Mouse (Mus musculus) heart, embryonic 11.5 days (tissue): ENCODE measurements around the gene Acacb. TPM values are rescaled to one million over a fixed set of nuclear protein-coding genes. Genes with fewer than 3 reads are reported as not detected.
A peak's percentile ranks its signal among the peaks of the same experiment; 100 is the strongest.

Experiments used
- ATAC-seq: fragments of 200-750 bp; cut with Nextera tagmentation; replicated peaks from 2 replicates; pipeline ENCODE4 v1.8.0; 2017; ENCODE audit warnings: moderate library complexity; ENCODE audit not compliant: insufficient number of reproducible peaks, low FRiP score, low TSS enrichment
- H3K27ac ChIP-seq: fragments of 300-500 bp; sonication (generic); 2 replicates; pipeline ENCODE4 v1.5.1; 2014; ENCODE audit warnings: mild to moderate bottlenecking, low read depth, low read length
- H3K27me3 ChIP-seq: fragments of 300-500 bp; sonication (generic); 2 replicates; pipeline ENCODE4 v1.6.1; 2014; ENCODE audit warnings: mild to moderate bottlenecking, low read length, mixed read lengths; ENCODE audit not compliant: control insufficient read depth, insufficient read depth
- H3K36me3 ChIP-seq: fragments of 300-500 bp; sonication (generic); 2 replicates; pipeline ENCODE4 v1.6.1; 2014; ENCODE audit warnings: mild to moderate bottlenecking, low read length, moderate library complexity, mixed read lengths; ENCODE audit not compliant: control insufficient read depth, insufficient read depth
- H3K4me1 ChIP-seq: fragments of 300-500 bp; sonication (generic); 2 replicates; pipeline ENCODE4 v1.6.1; 2014; ENCODE audit warnings: low read length; ENCODE audit not compliant: control insufficient read depth, insufficient read depth
- H3K4me2 ChIP-seq: fragments of 300-500 bp; sonication (generic); 2 replicates; pipeline ENCODE4 v1.6.1; 2014; ENCODE audit warnings: mild to moderate bottlenecking, moderate library complexity
- H3K4me3 ChIP-seq: fragments of 300-500 bp; sonication (generic); 2 replicates; pipeline ENCODE4 v1.5.1; 2014; ENCODE audit warnings: low read depth, low read length
- H3K9ac ChIP-seq: fragments of 300-500 bp; sonication (generic); 2 replicates; pipeline ENCODE4 v1.6.1; 2014; ENCODE audit warnings: mild to moderate bottlenecking, low read depth, low read length, moderate library complexity
- H3K9me3 ChIP-seq: fragments of 300-500 bp; sonication (generic); replicated peaks from 2 replicates; pipeline ENCODE4 v1.6.1; 2016; ENCODE audit warnings: low read length; ENCODE audit not compliant: control insufficient read depth
- WGBS: fragments of 180-500 bp; shearing (Covaris S2); extraction: QIAGEN DNeasy Blood & Tissue Kit; methylation state at CpG from one replicate; pipeline ENCODE4 v1.1.7; 2014; ENCODE audit not compliant: insufficient replicate concordance; 5-methylcytosine and 5-hydroxymethylcytosine counted together
- polyA plus RNA-seq: library from polyadenylated mRNA; unstranded; fragments of >200 nt; fragmentation: Nextera tagmentation; extraction: Ambion mirVana; gene quantifications from 2 replicates; pipeline ENCODE4 v1.2.1, GENCODE M21; 2014

The Acacb gene
- polyA plus RNA-seq, 1 experiment from 2014 or later = 7.6 TPM

DNA sequence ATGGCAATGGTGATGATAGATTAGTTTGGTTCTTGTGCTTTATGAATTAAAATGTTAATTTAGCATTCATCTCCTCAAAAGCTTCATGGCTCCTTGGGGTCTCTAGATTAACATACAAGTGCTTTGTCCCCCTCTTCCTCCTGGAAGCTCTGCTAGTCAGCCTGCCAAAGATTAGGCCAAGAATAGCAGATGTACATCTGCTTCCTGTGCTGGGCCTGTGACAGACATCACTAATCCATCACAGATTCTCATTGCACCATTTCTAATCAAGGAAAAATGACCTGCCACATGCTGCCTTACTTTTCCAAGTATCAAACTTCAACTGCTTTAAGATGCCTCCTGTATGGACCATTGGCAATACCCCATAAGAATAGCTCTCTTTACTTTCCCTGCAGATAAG, 115.2 kb downstream of the Acacb start:
- no peak for ATAC-seq
- Histone ChIP-seq H3K9ac (no peak overlapping the region), H3K4me1 (no peaks in the 10 kb centered on the region), H3K9me3 (no peaks in the 10 kb centered on the region), H3K4me2 (no peak overlapping the region), H3K27me3 (peaks cover 5% of the 10 kb centered on the region; the same call in 1 of the 2 replicates), H3K27ac (no peak overlapping the region), H3K36me3 (no peaks in the 10 kb centered on the region), H3K4me3 (no peak overlapping the region)

DNA sequence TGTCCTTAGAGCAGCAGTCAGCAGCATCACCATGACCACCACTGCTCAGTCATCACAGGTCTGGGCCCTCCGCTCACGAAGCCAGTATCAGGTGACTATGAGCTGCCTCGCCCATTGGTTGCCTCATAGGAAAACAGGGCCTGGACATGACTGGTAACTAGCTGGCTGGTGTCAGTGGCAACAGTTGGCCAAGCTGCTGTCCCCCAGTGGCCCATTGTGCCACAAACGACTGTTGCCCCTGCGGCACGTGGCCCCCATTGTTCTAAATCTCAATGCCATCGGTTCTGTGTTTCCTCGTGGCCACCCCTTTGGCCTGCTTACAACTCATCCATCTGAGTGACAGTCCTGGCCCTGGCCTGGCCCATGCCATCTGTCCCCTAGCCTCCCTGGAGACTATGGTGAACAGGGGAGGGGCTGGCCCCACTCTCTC, 117.7 kb downstream of the Acacb start:
- Histone ChIP-seq H3K27me3 (peaks cover 18% of the 10 kb centered on the region), H3K4me1 (no peaks in the 10 kb centered on the region), H3K27ac (no peak overlapping the region), H3K4me3 (no peak overlapping the region), H3K4me2 (no peak overlapping the region), H3K9me3 (no peaks in the 10 kb centered on the region), H3K9ac (no peak overlapping the region), H3K36me3 (no peaks in the 10 kb centered on the region)
- 77% methylated on average over 8 of the region's 8 CpGs for WGBS
- no peak for ATAC-seq

DNA sequence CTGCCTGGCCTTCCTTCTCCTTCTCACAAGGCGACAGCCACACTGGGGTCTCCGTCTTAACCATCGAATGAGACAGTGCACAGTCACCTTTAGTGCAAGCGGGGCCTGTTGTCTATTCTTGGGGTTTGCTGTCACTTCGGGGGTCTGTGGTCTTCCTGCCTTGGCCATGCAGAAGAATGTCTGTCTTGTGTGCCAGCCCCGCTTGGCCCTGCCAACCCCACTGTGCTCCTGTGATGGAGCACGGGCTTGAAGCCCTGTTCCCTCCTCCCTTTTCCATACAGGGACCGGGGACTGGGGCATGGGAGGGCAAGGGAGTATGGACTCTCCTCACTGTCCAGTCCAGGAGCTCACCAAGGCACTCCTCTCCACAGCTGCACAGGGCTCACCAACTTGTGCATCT, 118.5 kb downstream of the Acacb start:
- Histone ChIP-seq H3K4me2 (no peak overlapping the region), H3K4me3 (no peak overlapping the region), H3K9me3 (no peaks in the 10 kb centered on the region), H3K27ac (no peak overlapping the region), H3K27me3 (peaks cover 21% of the 10 kb centered on the region), H3K9ac (no peak overlapping the region), H3K36me3 (no peaks in the 10 kb centered on the region), H3K4me1 (no peaks in the 10 kb centered on the region)
- 75% methylated on average over 8 of the region's 8 CpGs for WGBS
- ATAC-seq = no peak

DNA sequence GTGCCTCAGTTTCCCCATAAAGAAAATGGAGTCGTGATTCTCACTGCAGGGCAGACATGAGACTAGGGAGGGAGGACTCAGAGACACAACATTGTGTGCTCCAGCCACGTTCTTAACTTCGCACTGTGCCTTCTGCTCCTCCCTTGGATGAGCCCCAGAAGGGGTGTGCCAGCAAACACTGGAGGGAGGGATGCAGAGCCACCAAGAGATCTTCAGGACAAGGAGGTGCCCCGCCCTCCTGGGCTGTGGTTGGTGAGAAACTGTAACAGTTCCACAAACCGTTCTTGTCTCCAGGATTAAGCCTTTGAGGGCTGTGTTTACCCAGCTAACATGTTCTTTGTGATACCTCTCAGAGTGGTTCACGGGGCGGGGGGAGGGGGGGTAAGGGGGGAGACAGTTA, 122.3 kb downstream of the Acacb start:
- no peak overlapping the region for H3K4me2 ChIP-seq
- no peak overlapping the region for H3K4me3 ChIP-seq
- no peak overlapping the region for H3K27ac ChIP-seq
- no peaks in the 10 kb centered on the region; the same call in none of the 2 replicates for H3K4me1 ChIP-seq
- ATAC-seq = no peak
- WGBS = 44% methylated on average over 7 of the region's 7 CpGs
- no peaks in the 10 kb centered on the region for H3K9me3 ChIP-seq
- H3K36me3 ChIP-seq = no peaks in the 10 kb centered on the region
- H3K9ac ChIP-seq = no peak overlapping the region
- peaks cover 59% of the 10 kb centered on the region for H3K27me3 ChIP-seq

DNA sequence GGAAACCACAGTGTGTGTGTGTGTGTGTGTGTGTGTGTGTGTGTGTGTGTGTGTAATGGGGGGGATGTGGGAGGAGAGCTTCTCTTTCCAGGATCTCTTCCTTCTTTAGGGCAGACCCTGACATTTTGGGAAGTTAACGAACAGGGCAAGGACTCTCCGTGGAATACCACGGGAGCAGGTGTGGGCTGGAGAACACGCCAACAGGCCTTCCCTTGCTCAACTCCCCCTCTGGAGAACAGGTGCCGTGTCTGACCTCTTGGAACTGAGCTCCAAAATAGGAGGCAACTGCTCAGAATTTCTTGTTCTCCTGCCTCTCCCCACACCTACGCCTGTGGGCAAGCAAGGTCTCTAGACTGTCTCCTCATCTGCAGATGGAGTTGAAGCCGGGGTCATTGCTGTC, 123.2 kb downstream of the Acacb start:
- Histone ChIP-seq H3K9me3 (no peaks in the 10 kb centered on the region), H3K27ac (no peak overlapping the region), H3K9ac (no peak overlapping the region), H3K4me3 (no peak overlapping the region), H3K36me3 (no peaks in the 10 kb centered on the region), H3K27me3 (peaks cover 67% of the 10 kb centered on the region), H3K4me1 (peaks cover 5% of the 10 kb centered on the region), H3K4me2 (no peak overlapping the region)
- WGBS = 63% methylated on average over 7 of the region's 7 CpGs
- no peak for ATAC-seq

DNA sequence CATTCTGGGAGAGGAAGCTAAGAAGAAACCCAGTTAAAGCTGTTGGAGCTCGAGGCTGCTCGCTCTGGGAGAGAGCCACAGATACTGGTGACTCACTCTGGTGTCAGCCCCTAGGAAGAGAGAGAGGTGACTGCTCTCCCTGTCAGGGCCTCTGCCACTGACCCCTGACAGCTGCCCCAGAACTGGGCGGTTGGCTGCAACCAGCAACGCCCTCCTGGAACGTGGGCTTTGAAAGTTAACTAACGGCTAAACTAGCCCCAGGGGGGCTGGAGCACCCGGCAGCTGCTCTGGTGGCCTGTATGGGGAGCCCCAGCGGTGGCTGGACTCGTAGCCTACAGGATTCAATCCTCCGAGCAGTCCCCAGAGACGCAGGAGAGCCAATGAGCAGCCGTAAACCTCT, 123.6 kb downstream of the Acacb start:
- WGBS = 19% methylated on average over 12 of the region's 12 CpGs
- peaks cover 72% of the 10 kb centered on the region for H3K27me3 ChIP-seq
- H3K9ac ChIP-seq = no peak overlapping the region
- no peak overlapping the region for H3K4me2 ChIP-seq
- H3K27ac ChIP-seq = no peak overlapping the region
- peaks cover 5% of the 10 kb centered on the region for H3K4me1 ChIP-seq
- no peak overlapping the region for H3K4me3 ChIP-seq
- H3K36me3 ChIP-seq = no peaks in the 10 kb centered on the region
- no peak for ATAC-seq
- no peaks in the 10 kb centered on the region for H3K9me3 ChIP-seq

DNA sequence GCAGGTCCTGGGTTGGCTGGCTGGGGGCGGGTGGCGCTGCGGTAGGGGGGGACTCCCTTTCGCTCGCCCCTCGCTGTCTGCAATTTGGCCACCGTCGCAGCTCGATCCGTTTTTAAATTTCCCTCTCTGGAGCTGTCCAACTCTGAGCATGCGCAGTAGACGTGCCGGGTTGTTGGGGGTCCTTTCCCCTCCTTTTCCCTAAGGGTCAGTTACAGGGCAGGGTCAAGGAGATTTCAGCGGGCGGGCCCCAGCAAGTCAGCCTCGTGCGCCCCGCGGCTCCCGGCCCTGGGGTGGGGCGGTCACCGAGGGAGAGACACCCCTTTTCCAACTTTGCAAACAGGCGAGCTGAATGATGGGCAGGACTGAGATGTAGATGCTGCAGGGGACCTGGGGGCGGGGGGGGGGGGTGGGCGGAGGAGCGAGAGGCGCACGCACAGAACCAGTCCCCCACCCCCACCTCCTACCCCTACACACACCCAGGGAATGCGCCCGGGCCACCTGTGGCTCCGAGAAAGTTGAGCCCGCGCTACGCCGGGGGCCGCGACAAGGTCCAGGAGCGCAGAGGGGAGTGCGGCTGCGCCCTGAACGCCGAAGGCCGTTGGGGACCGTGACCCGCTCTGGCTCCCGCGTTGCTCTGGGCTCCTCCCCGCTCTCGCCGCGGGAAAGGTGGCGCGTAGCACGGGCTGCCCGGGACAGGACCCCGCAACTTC, 127.5 kb downstream of the Acacb start, which contains the start of gene Foxn4:
Foxn4 (minus strand) TSS at position 115 of the 710 bp plus-strand sequence.
- Histone ChIP-seq H3K9me3 (no peaks in the 10 kb centered on the region), H3K4me1 (peaks cover 5% of the 10 kb centered on the region), H3K27me3 (peaks cover 88% of the 10 kb centered on the region), H3K4me2 (peak within 1 kb of the TSS; percentile 65), H3K36me3 (no peaks in the 10 kb centered on the region), H3K4me3 (peak within 1 kb of the TSS; percentile 44), H3K9ac (no peak within 1 kb of the TSS), H3K27ac (no peak within 1 kb of the TSS)
- 0 out of 2 replicates have a peak, but pooled peaks have one; percentile 18 for ATAC-seq
- WGBS = under 1% methylated on average over 40 of the region's 56 CpGs

DNA sequence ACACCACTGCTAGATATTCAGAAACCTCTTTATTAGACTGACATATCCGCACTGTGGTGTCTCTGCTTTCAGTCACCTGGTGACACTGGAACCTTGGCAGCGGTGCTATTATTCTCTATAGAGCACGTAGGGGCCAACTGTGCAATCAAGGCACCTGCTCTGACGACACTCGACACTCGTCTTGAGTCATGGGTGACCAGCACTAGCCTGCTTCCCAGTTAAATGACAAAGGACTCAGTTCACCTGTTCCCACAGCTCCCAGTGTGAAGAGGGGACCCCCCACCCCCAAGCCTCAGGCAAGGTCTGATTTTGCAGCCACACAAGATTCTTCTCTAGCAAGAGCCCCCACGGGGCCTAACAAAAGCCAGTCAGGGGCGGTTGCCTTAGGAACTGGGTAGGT, 129.0 kb downstream of the Acacb start:
- no peak overlapping the region for H3K9ac ChIP-seq
- H3K4me3 ChIP-seq = no peak overlapping the region
- 33% methylated on average over 8 of the region's 8 CpGs for WGBS
- no peaks in the 10 kb centered on the region for H3K36me3 ChIP-seq
- peaks cover 5% of the 10 kb centered on the region for H3K4me1 ChIP-seq
- H3K27ac ChIP-seq = no peak overlapping the region
- no peaks in the 10 kb centered on the region for H3K9me3 ChIP-seq
- peaks cover 82% of the 10 kb centered on the region for H3K27me3 ChIP-seq
- ATAC-seq = no peak
- no peak overlapping the region for H3K4me2 ChIP-seq

DNA sequence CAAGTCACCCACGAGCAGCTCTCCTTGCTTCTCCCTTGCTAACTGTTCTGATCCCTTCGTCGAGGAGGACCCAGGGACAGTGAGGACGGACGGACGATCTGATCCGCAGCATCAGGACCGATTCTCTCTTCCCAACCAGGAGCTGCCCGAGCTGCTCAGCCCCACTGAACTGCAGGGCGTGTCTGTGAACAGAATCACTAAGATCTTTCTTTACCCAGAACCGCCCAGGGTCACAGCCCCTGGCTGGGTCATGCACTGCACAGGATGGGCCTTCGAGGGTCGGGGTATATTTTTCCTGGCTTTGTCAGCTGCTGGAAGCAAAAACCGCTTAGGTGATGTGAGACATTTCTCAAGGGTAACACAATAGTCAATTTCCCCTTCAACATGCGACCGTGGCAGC, 129.7 kb downstream of the Acacb start:
- WGBS = 45% methylated on average over 16 of the region's 16 CpGs
- no peaks in the 10 kb centered on the region for H3K36me3 ChIP-seq
- no peak for ATAC-seq
- peaks cover 5% of the 10 kb centered on the region for H3K4me1 ChIP-seq
- no peak overlapping the region for H3K27ac ChIP-seq
- H3K9me3 ChIP-seq = no peaks in the 10 kb centered on the region
- H3K27me3 ChIP-seq = peaks cover 75% of the 10 kb centered on the region
- no peak overlapping the region for H3K4me3 ChIP-seq
- no peak overlapping the region for H3K9ac ChIP-seq
- H3K4me2 ChIP-seq = no peak overlapping the region
